Mouse (Mus musculus) megakaryocyte, adult 5-6 weeks (primary cell): ENCODE results near the gene Me3. TPM values are rescaled to one million over a fixed set of nuclear protein-coding genes. Genes with fewer than 3 reads are reported as not detected.
"Not testable (repeated sequence)": the region's sequence is repeated elsewhere in the genome, so short reads cannot be mapped to it uniquely, and the experiment has no call there.

Experiments
- ATAC-seq: 2 replicates; pipeline ENCODE4 v1.8.0; 2016; ENCODE audit warnings: mild to moderate bottlenecking, inconsistent platforms; ENCODE audit not compliant: poor library complexity, severe bottlenecking
- total RNA-seq, 2 experiments: library from RNA; stranded (forward) in 1 of 2; stranded (reverse) in 1 of 2; fragments of 153-499, 151-499 nt in 1 of 2; fragments of 221-1000, 200-1000 nt in 1 of 2; gene quantifications; 2 replicates each; pipeline versions ENCODE4 v1.2.3 to v1.2.4; 2015 to 2017

Me3 gene
- total RNA-seq, 2 experiments from 2014 or later = not detected

GRCm38 (mm10) chr7:89726712-89727111 is 94.5 kb downstream of the Me3 start:
- ATAC-seq = no peak

GRCm38 (mm10) chr7:89727615-89728014 is 95.4 kb downstream of the Me3 start:
- no peak for ATAC-seq

DNA sequence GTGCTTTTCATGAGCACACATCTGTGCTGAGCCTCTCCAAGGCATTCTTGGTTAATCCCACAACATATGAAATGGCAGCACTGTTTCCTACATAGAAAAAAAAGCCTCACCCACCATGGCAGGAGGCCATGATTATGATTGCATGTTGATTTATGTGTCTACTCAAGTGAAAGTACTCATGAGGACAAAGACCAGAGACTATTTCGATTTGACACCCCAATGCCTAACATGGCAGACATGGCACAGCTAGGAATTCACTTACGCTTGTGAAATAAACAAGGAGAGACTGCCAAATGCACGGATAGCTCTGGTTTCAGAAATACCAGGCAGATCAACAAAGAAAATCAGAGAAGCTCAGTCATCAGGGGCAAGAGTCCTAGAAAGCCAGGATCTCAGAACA is 96.2 kb downstream of the Me3 start:
- no peak for ATAC-seq

DNA sequence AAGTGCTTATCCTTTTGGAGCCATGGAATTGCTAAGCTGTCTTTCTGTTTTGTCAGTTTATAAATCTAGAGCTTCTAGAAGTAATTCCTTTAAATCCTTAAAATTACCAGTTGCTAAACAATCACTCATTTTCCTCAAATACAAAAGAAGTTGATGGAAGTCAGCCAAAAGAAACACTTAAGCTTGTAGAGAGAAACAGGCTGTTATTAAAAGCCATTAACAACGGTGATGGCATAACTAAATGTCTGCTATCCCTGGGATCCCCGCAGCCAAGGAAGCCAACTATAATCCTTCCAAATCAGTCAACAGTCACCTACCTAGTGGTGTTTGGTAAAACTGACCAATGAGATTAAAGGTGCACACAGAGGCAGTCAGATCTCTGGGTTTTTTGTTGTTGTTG is 98.3 kb downstream of the Me3 start:
- no peak for ATAC-seq

DNA sequence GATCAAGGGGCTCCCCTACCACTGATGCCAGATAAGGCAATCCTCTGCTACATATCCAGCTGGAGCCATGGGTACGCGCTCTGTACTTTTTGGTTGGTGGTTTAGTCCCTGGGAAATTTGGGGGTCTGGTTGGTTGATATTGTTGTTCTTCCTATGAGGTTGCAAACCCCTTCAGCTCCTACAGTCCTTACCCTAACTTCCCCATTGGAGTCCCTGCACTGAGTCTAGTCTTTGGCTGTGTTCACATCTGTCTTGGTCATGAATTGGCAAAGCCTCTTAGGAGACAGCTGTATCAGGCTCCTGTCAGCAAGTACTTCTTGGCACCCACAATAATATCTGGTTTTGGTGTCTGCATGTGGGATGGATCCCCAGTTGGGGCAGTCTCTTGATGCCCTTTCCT is 98.9 kb downstream of the Me3 start:
- not testable (repeated sequence) for ATAC-seq

GRCm38 (mm10) chr7:89748415-89748814 is 116.2 kb downstream of the Me3 start:
- ATAC-seq = no peak

DNA sequence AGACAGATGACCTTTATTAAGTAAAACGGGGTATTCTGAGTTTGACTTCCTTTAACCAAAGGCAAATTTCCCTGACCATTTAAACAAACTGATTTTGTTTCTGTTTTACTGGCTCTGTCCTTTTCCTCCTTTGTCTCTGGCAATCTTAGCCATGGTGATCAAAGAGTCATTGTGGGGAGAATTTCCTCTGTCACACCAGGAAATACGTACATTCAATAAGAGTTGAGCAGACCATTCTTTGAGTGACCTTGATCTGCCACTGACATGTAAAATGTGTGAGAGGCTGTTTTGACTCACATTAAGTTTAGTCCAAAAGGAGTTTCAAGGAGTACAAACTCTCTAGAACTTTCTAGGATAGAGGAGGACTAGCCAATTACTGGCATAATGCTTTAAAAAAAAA is 117.0 kb downstream of the Me3 start:
- no peak for ATAC-seq

GRCm38 (mm10) chr7:89766678-89767508 is 134.7 kb downstream of the Me3 start:
- ATAC-seq = no peak

- ATAC-seq = no peak
Measured at GRCm38 (mm10) chr7:89769106-89769896, 137.1 kb downstream of the Me3 start.

DNA sequence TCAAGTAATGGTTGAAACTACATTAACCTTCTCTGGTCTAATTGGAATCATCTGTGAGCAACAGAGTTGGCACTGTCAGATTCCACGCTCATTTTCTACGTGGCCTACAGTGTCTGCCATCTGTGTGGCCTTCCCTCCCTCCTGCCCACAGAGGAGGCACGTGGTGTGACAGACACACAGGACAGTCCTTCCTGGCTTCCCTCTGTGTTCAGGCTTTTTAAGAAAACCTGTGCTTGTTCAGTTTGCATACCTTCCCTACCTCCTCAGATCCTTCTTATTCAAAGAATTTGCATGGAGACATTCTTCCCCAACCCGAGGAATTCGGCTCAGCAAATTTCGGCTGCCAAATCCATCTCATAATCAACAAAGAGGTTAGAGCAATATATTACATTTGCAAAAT is 137.8 kb downstream of the Me3 start:
- ATAC-seq = no peak

DNA sequence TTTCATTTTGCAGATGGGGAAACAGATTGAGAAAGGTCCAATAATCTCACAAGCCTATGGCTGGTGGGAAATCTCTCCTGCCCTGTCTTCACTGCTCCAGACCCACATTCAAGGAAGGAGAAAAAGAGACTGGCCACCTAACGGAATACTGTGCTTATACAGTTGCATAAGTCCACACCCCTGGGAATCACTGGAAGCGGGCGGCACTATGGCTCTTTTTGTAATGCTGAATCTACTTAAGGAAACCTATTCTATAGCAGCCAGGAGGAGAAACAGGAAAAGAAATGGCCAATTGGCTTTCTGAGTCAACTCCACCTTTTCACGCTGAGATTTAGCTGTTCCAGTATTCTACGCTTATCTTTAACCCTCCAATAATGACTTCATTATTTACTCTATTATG is 140.7 kb downstream of the Me3 start:
- ATAC-seq = no peak

GRCm38 (mm10) chr7:89773352-89773921 is 141.2 kb downstream of the Me3 start:
- no peak for ATAC-seq

GRCm38 (mm10) chr7:89773926-89774325 is 141.7 kb downstream of the Me3 start:
- no peak for ATAC-seq

- ATAC-seq = no peak
Measured at GRCm38 (mm10) chr7:89775848-89776247, 143.7 kb downstream of the Me3 start.

- ATAC-seq = no peak
Measured at GRCm38 (mm10) chr7:89781391-89781790, 149.2 kb downstream of the Me3 start.

- no peak for ATAC-seq
Measured at GRCm38 (mm10) chr7:89787735-89788134, 155.5 kb downstream of the Me3 start.

DNA sequence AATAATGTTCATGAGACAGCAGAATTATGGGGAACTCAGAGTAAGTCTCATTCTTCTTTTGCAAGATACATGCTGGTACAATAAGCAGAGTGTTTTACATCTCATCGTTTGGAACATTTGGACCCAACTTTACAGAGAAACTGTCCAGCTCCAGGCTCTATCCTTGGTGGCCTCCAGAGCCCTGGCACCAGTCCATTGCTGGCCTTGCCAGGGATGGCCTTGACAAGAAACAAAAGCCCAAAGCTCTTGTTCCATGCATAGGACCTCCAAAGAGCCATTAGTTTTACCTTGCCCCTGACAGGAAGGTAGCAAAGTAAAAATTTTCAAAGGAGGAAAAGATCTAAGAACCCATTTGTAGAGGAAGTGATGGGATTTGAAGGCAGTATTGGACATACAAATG is 160.4 kb downstream of the Me3 start:
- no peak for ATAC-seq

DNA sequence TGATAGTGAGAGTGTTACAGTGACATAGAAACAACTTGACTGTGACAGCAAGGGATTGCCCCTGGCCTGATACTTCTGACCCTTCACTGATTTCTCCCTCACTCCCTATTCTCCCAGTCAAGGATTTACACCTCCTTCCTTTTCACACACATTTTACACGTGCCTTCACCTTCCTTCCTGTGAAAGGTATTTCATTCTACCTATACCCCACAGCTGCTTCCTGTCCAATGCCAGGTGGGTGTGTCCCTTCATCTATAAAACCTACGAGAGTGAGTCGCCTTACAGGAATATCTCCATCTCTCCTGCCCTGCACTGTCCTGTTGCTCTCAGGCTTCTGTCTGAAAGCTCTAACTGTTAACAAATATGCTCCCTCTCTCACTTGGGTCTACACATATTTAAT is 163.2 kb downstream of the Me3 start:
- no peak for ATAC-seq

GRCm38 (mm10) chr7:89796351-89796801 is 164.2 kb downstream of the Me3 start:
- no peak for ATAC-seq

DNA sequence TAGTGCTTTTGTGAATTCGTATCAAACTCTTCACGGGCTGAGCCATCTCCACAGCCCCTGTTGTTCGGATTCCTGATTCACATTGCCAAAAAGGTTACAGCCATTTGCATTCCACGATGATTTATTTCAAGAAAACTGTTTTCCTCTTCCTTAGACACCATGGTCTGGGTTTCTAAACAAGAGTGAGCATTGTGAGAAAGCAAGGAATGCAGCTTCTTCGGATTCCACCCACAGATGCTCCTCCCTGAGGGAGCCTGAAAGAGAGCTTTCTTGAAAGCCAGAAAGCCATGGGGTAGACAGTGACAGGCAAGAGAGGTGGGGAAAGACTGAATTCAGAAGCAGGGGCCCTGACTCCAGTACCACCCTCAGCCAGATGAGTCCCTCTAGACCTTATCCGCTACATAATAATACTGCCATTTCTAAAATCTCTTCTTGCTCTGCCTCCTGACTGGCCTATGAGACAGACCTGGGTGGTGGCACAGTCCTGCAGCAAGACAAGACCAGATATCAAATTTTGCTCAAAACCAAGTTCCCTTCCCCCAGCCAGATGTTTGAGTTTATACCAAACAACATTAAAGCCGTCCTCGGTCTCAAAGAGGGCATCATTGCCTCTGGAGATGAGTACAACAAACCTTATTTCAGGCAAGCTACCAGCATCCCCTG is 166.3 kb downstream of the Me3 start:
- ATAC-seq = no peak

DNA sequence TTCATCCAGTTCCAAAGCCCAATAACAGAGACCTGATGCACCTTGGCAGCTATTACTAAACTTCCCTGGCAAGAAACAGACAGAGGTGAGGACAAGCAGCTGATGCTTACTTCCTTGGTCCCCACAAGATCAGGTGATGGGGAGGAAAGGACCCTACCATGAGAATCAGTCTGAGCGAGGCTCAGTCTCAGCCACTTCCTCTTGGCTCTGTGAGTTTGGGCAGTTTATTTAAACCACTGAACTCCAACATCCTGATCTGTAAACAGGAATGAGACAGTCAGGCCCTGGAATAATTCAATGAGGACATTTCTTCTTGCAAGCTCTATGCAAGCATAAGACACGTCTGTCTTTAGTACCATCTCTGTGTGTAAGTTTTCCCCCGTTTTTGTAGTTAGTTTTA is 170.3 kb downstream of the Me3 start:
- ATAC-seq = no peak
